Mouse (Mus musculus): ENCODE data around the gene Lrrc20. TPM values are rescaled to one million over a fixed set of nuclear protein-coding genes. Genes with fewer than 3 reads are reported as not detected.
"Not testable (repeated sequence)": the region's sequence is repeated elsewhere in the genome, so short reads cannot be mapped to it uniquely, and the experiment has no call there.

The Lrrc20 gene
- total RNA-seq, 4 experiments from 2014 or later, result 18.8 to 22.2 (median 20.4) TPM

GRCm38 (mm10) chr10:61570181-61570580 lies 94.6 kb downstream of the Lrrc20 start:
- DNase-seq (ENCODE audit: low spot score in 2 of 2), result peak in 1 of 2 experiments; percentile 35

GRCm38 (mm10) chr10:61572126-61572525 lies 96.5 kb downstream of the Lrrc20 start:
- no peak for DNase-seq (ENCODE audit: low spot score in 2 of 2)

- DNase-seq (ENCODE audit: low spot score in 2 of 2), result no peak
Observed at GRCm38 (mm10) chr10:61576120-61576767, 100.6 kb downstream of the Lrrc20 start.

GRCm38 (mm10) chr10:61587241-61587849 lies 111.7 kb downstream of the Lrrc20 start:
- no peak for DNase-seq (ENCODE audit: low spot score in 2 of 2)

- DNase-seq (ENCODE audit: low spot score in 2 of 2), result no peak
Observed at GRCm38 (mm10) chr10:61597991-61598390, 122.4 kb downstream of the Lrrc20 start.

- DNase-seq (ENCODE audit: low spot score in 2 of 2), result no peak
Observed at GRCm38 (mm10) chr10:61599556-61600114, 124.0 kb downstream of the Lrrc20 start.

GRCm38 (mm10) chr10:61602283-61603033 lies 126.9 kb downstream of the Lrrc20 start:
- no peak for DNase-seq (ENCODE audit: low spot score in 2 of 2)

GRCm38 (mm10) chr10:61604376-61605065 lies 128.9 kb downstream of the Lrrc20 start:
- DNase-seq (ENCODE audit: low spot score in 2 of 2), result no peak

- DNase-seq (ENCODE audit: low spot score in 2 of 2), result not testable (repeated sequence)
Observed at GRCm38 (mm10) chr10:61605381-61605780, 129.8 kb downstream of the Lrrc20 start.

GRCm38 (mm10) chr10:61605851-61606250 lies 130.2 kb downstream of the Lrrc20 start:
- DNase-seq (ENCODE audit: low spot score in 2 of 2), result no peak

GRCm38 (mm10) chr10:61608233-61608632 lies 132.6 kb downstream of the Lrrc20 start:
- no peak for DNase-seq (ENCODE audit: low spot score in 2 of 2)

- no peak for DNase-seq (ENCODE audit: low spot score in 2 of 2)
Observed at GRCm38 (mm10) chr10:61610650-61611235, 135.1 kb downstream of the Lrrc20 start.

- no peak for DNase-seq (ENCODE audit: low spot score in 2 of 2)
Observed at GRCm38 (mm10) chr10:61614311-61614710, 138.7 kb downstream of the Lrrc20 start.

GRCm38 (mm10) chr10:61618528-61618927 lies 142.9 kb downstream of the Lrrc20 start:
- no peak for DNase-seq (ENCODE audit: low spot score in 2 of 2)

GRCm38 (mm10) chr10:61621681-61622080 lies 146.1 kb downstream of the Lrrc20 start:
- DNase-seq (ENCODE audit: low spot score in 2 of 2), result no peak

- DNase-seq (ENCODE audit: low spot score in 2 of 2), result not testable (repeated sequence)
Observed at GRCm38 (mm10) chr10:61623874-61624273, 148.3 kb downstream of the Lrrc20 start.

- DNase-seq (ENCODE audit: low spot score in 2 of 2), result no peak
Observed at GRCm38 (mm10) chr10:61624771-61625170, 149.2 kb downstream of the Lrrc20 start.

- peak in 1 of 2 experiments; percentile 29 for DNase-seq (ENCODE audit: low spot score in 2 of 2)
Observed at GRCm38 (mm10) chr10:61625381-61626257, 150.0 kb downstream of the Lrrc20 start.

- no peak for DNase-seq (ENCODE audit: low spot score in 2 of 2)
Observed at GRCm38 (mm10) chr10:61626551-61626950, 150.9 kb downstream of the Lrrc20 start.

Measured in left cerebral cortex, adult 8-10 months (tissue).